20 mouse cellular contexts compared by ENCODE assay signal in the genomic region with DNA sequence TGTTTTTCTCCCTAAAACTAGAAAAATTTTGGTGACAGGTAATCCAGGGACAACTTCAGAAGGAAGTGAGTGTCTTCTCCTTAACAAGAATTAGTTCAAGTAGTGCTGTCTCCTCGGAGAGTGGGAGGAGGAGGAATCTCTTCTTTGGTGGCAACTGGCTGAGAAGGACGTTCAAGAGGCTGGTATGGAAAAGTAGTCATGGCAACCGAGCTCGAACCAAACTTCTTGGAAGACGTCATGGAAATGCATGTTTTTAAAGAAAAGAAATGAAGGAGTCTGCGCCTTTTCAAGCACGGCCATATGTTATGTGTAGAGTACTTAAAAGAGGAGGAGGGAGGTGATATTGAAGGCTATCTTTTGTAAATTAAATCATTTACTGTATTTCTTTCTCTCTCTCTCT. TPM values are rescaled to one million over a fixed set of nuclear protein-coding genes. Genes with fewer than 3 reads are reported as not detected.
DNase-seq lines count a peak whose midpoint lies in the region; ATAC-seq lines count a peak whose summit lies in the region.
"Had no signal": no experiment of that assay in that cellular context is flagged by ENCODE, and none has a peak within 500 bp of the region (broad histone marks: within the 10 kb centered on the region; RNA-seq: fewer than 3 reads in every experiment).

No protein-coding gene starts in this region.

- H3K27me3 ChIP-seq in forebrain, embryonic 14.5 days (replicated peaks; ENCODE audit: control insufficient read depth, insufficient read depth, low read length): no peaks in the 10 kb centered on the region
- H3K27me3 ChIP-seq in forebrain, embryonic 13.5 days: no peaks in the 10 kb centered on the region
- no peaks in the 10 kb centered on the region for H3K27me3 ChIP-seq in limb, embryonic 12.5 days
- H3K27me3 ChIP-seq in limb, embryonic 10.5 days (ENCODE audit: low read depth, poor library complexity, severe bottlenecking): no peaks in the 10 kb centered on the region
- H3K27me3 ChIP-seq: forebrain, embryonic 15.5 days; heart, embryonic 15.5 days; hindbrain, embryonic 12.5 days; intestine, embryonic 15.5 days had no signal

- ATAC-seq in forebrain, embryonic 14.5 days: no peak
- ATAC-seq in forebrain, embryonic 13.5 days: no peak
- ATAC-seq in limb, embryonic 12.5 days (ENCODE audit: insufficient number of reproducible peaks, insufficient read depth, low FRiP score, low TSS enrichment, low read depth): no peak
- no peak for ATAC-seq in megakaryocyte progenitor cell, adult 5-6 weeks (replicated peaks; ENCODE audit: poor library complexity)
- ATAC-seq: forebrain, embryonic 15.5 days; intestine, embryonic 15.5 days had no signal

- no peak overlapping the region for H3K9ac ChIP-seq in forebrain, embryonic 14.5 days (ENCODE audit: low read length)
- H3K9ac ChIP-seq in forebrain, embryonic 13.5 days: no peak overlapping the region
- no peak overlapping the region for H3K9ac ChIP-seq in limb, embryonic 12.5 days (replicated peaks)
- H3K9ac ChIP-seq: forebrain, embryonic 15.5 days; heart, embryonic 15.5 days; hindbrain, embryonic 12.5 days; intestine, embryonic 15.5 days; liver, embryonic 14.5 days had no signal

- H3K4me3 ChIP-seq in forebrain, embryonic 14.5 days (ENCODE audit: low read depth, low read length): no peak overlapping the region
- H3K4me3 ChIP-seq in forebrain, embryonic 13.5 days: no peak overlapping the region
- no peak overlapping the region for H3K4me3 ChIP-seq in limb, embryonic 12.5 days (replicated peaks)
- H3K4me3 ChIP-seq in limb, embryonic 10.5 days: no peak overlapping the region
- H3K4me3 ChIP-seq: forebrain, embryonic 15.5 days; heart, embryonic 15.5 days; hindbrain, embryonic 12.5 days; intestine, embryonic 15.5 days; midbrain, embryonic 10.5 days had no signal

- no peaks in the 10 kb centered on the region for H3K9me3 ChIP-seq in forebrain, embryonic 14.5 days (replicated peaks; ENCODE audit: control insufficient read depth, low read length)
- no peaks in the 10 kb centered on the region for H3K9me3 ChIP-seq in forebrain, embryonic 13.5 days (replicated peaks)
- no peaks in the 10 kb centered on the region for H3K9me3 ChIP-seq in limb, embryonic 12.5 days
- H3K9me3 ChIP-seq in limb, embryonic 10.5 days (replicated peaks): no peaks in the 10 kb centered on the region
- H3K9me3 ChIP-seq: forebrain, embryonic 15.5 days; heart, embryonic 15.5 days; hindbrain, embryonic 12.5 days; intestine, embryonic 15.5 days; midbrain, embryonic 10.5 days had no signal

- H3K36me3 ChIP-seq in forebrain, embryonic 14.5 days (ENCODE audit: control insufficient read depth, insufficient read depth, low read length): no peaks in the 10 kb centered on the region
- no peaks in the 10 kb centered on the region for H3K36me3 ChIP-seq in forebrain, embryonic 13.5 days (ENCODE audit: poor library complexity, severe bottlenecking)
- H3K36me3 ChIP-seq in limb, embryonic 12.5 days: no peaks in the 10 kb centered on the region
- H3K36me3 ChIP-seq in limb, embryonic 10.5 days: no peaks in the 10 kb centered on the region
- H3K36me3 ChIP-seq: forebrain, embryonic 15.5 days; hindbrain, embryonic 12.5 days; intestine, embryonic 15.5 days; midbrain, embryonic 10.5 days had no signal

- DNase-seq in forebrain, embryonic 14.5 days (ENCODE audit: low spot score): peak; percentile 21
- DNase-seq in limb, embryonic 10.5 days (ENCODE audit: low spot score): no peak
- DNase-seq in left cerebral cortex, adult 9 months (ENCODE audit: low spot score in 2 of 2): peak; percentile 15 to 48
- peak; percentile 32 for DNase-seq in right cerebral cortex, postnatal 25 days
- DNase-seq in gastrocnemius, postnatal 36 days: no peak
- DNase-seq: adrenal gland, postnatal 36 days; cerebellum, postnatal 10 days; embryo, embryonic 11 days; heart, adult 11 months; kidney, postnatal 14 days; thymus, postnatal 25 days had no signal

- H3K4me1 ChIP-seq in forebrain, embryonic 14.5 days (ENCODE audit: control insufficient read depth, insufficient read depth, low read length): no peaks in the 10 kb centered on the region
- H3K4me1 ChIP-seq in forebrain, embryonic 13.5 days: 0 out of 2 replicates have a peak, but pooled peaks cover 3% of the 10 kb centered on the region
- H3K4me1 ChIP-seq in limb, embryonic 12.5 days (replicated peaks): peaks cover 3% of the 10 kb centered on the region; the same call in 1 of the 2 replicates
- H3K4me1 ChIP-seq in limb, embryonic 10.5 days: peaks cover 12% of the 10 kb centered on the region
- H3K4me1 ChIP-seq: intestine, embryonic 15.5 days had no signal

- 75% methylated on average over 7 of the region's 7 CpGs for WGBS in forebrain, embryonic 14.5 days
- WGBS in forebrain, embryonic 13.5 days: 78% methylated on average over 7 of the region's 7 CpGs
- WGBS in limb, embryonic 12.5 days: 75% methylated on average over 7 of the region's 7 CpGs
- WGBS in limb, embryonic 10.5 days: 84% methylated on average over 7 of the region's 7 CpGs

- no peak overlapping the region for H3K4me2 ChIP-seq in forebrain, embryonic 14.5 days (ENCODE audit: low read length)
- H3K4me2 ChIP-seq in forebrain, embryonic 13.5 days: no peak overlapping the region
- peak overlapping the region; percentile 42; the same call in 1 of the 2 replicates for H3K4me2 ChIP-seq in limb, embryonic 12.5 days
- H3K4me2 ChIP-seq: forebrain, embryonic 15.5 days; heart, embryonic 15.5 days; hindbrain, embryonic 12.5 days; intestine, embryonic 15.5 days had no signal

- intact Hi-C loops in gastrocnemius, postnatal 36 days (cut with DNase I): no loop called here

- no peak overlapping the region for H3K27ac ChIP-seq in forebrain, embryonic 14.5 days (ENCODE audit: low read depth, low read length)
- no peak overlapping the region for H3K27ac ChIP-seq in forebrain, embryonic 13.5 days
- H3K27ac ChIP-seq in limb, embryonic 12.5 days: no peak overlapping the region
- no peak overlapping the region for H3K27ac ChIP-seq in limb, embryonic 10.5 days
- H3K27ac ChIP-seq: forebrain, embryonic 15.5 days; heart, embryonic 15.5 days; hindbrain, embryonic 12.5 days; intestine, embryonic 15.5 days; liver, embryonic 14.5 days; midbrain, embryonic 10.5 days had no signal

RNA-seq across cellular contexts. Expression of gene Pelo, which starts 37.4 kb away (rescaled TPM):
- 5.6 and 5.9 TPM in 2 replicates for polyA plus RNA-seq in forebrain, embryonic 14.5 days (2014; fragmentation: Nextera tagmentation; extraction: Ambion mirVana)
- 4.3 and 4.5 TPM in 2 replicates for polyA plus RNA-seq in forebrain, embryonic 13.5 days (2015; fragmentation: Nextera tagmentation; extraction: Ambion mirVana)
- 5.0 and 5.2 TPM in 2 replicates for polyA plus RNA-seq in limb, embryonic 12.5 days (2016; fragmentation: Nextera tagmentation; extraction: Ambion mirVana)
- polyA plus RNA-seq in limb, embryonic 10.5 days (2016; fragmentation: Nextera tagmentation; extraction: Ambion mirVana): 6.7 and 7.4 TPM in 2 replicates
- 13.2 and 16.6 TPM in 2 replicates for total RNA-seq in megakaryocyte progenitor cell, adult 5-6 weeks (2015)
- 13.9 and 15.5 TPM in 2 replicates for total RNA-seq in megakaryocyte progenitor cell, adult 5-6 weeks (2017)
- total RNA-seq in gastrocnemius, postnatal 36 days (2021): 10 to 100 TPM in 1 of 2 experiments, 1 to 10 TPM in 1; 8.2 to 10.3 TPM

RNA-seq across cellular contexts. Expression of gene Gm49395, which starts 49.2 kb away (rescaled TPM):
- 4.0 and 4.9 TPM in 2 replicates for polyA plus RNA-seq in forebrain, embryonic 14.5 days (2014; fragmentation: Nextera tagmentation; extraction: Ambion mirVana)
- 2.7 and 2.8 TPM in 2 replicates for polyA plus RNA-seq in forebrain, embryonic 13.5 days (2015; fragmentation: Nextera tagmentation; extraction: Ambion mirVana)
- 2.1 and 2.8 TPM in 2 replicates for polyA plus RNA-seq in limb, embryonic 12.5 days (2016; fragmentation: Nextera tagmentation; extraction: Ambion mirVana)
- polyA plus RNA-seq in limb, embryonic 10.5 days (2016; fragmentation: Nextera tagmentation; extraction: Ambion mirVana): 1.7 and 3.2 TPM in 2 replicates
- 17.4 and 21.6 TPM in 2 replicates for total RNA-seq in megakaryocyte progenitor cell, adult 5-6 weeks (2015)
- 3.1 and 5.7 TPM in 2 replicates for total RNA-seq in megakaryocyte progenitor cell, adult 5-6 weeks (2017)
- total RNA-seq in gastrocnemius, postnatal 36 days (2021): 1 to 10 TPM; 1.0 to 3.8 TPM

RNA-seq across cellular contexts. Expression of gene Itga1, which starts 49.2 kb away (rescaled TPM):
- 5.8 and 6.6 TPM in 2 replicates for polyA plus RNA-seq in forebrain, embryonic 14.5 days (2014; fragmentation: Nextera tagmentation; extraction: Ambion mirVana)
- polyA plus RNA-seq in forebrain, embryonic 13.5 days (2015; fragmentation: Nextera tagmentation; extraction: Ambion mirVana): 5.3 and 5.6 TPM in 2 replicates
- polyA plus RNA-seq in limb, embryonic 12.5 days (2016; fragmentation: Nextera tagmentation; extraction: Ambion mirVana): 3.5 and 4.1 TPM in 2 replicates
- 4.0 and 4.2 TPM in 2 replicates for polyA plus RNA-seq in limb, embryonic 10.5 days (2016; fragmentation: Nextera tagmentation; extraction: Ambion mirVana)
- 12.3 and 18.0 TPM in 2 replicates for total RNA-seq in megakaryocyte progenitor cell, adult 5-6 weeks (2015)
- 7.0 and 8.8 TPM in 2 replicates for total RNA-seq in megakaryocyte progenitor cell, adult 5-6 weeks (2017)
- 1 to 10 TPM; 8.8 to 9.3 TPM for total RNA-seq in gastrocnemius, postnatal 36 days (2021)

Comparison
In these comparisons a context has a peak if more than half of its experiments do, and no peak if none do; other contexts are left out.
1. DNase-seq: peak in forebrain, embryonic 14.5 days (single experiment), left cerebral cortex, adult 9 months (2 of 2) and right cerebral cortex, postnatal 25 days (single experiment); none in limb, embryonic 10.5 days (single experiment) and gastrocnemius, postnatal 36 days (0 of 2).